Comparison of ENCODE assay signal across 31 mouse cellular contexts in the genomic region with DNA sequence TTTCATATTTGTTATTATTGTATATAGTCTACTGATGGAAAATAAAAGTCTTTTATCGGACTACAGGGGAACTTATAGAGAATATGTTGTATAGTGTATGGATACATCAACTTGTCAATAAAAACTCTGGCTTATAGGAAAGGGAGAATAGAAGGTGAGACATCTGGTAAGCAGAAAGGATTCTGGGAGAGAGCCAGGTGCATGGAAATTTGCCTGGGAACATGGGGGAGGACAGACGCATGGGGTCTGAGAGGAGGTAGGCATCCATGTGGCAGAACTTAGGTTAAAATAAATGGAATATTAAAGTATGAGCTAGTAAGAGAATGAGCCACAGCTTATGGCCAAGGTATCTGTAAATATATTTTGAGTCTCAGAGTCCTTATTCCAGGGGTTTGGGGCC.
"Had no signal": no experiment of that assay in that cellular context is flagged by ENCODE, and none has a peak within 500 bp of the region (broad histone marks: within the 10 kb centered on the region; RNA-seq: fewer than 3 reads in every experiment).

No protein-coding gene starts in this region.

- DNase-seq: heart, postnatal 10 days; heart, postnatal 14 days; heart, postnatal 36 days; heart, postnatal 4 days; kidney, adult 11 months; kidney, adult 18-20 months; kidney, adult 2 months; kidney, adult 8-10 months; kidney, adult 9 months; kidney, postnatal 10 days; kidney, postnatal 14 days; kidney, postnatal 25 days; kidney, postnatal 36 days; kidney, postnatal 4 days; layer of hippocampus, postnatal 36 days had no signal

- ATAC-seq: hindbrain, embryonic 16.5 days; hindbrain, postnatal 0 days; inflammation-experienced regulatory T-cells, adult 6 months; intestine, embryonic 15.5 days; intestine, embryonic 16.5 days; intestine, postnatal 0 days had no signal

- H3K27ac ChIP-seq: heart, embryonic 15.5 days; hindbrain, embryonic 10.5 days; hindbrain, embryonic 12.5 days; hindbrain, embryonic 13.5 days; hindbrain, embryonic 14.5 days; hindbrain, embryonic 15.5 days; hindbrain, postnatal 0 days; intestine, embryonic 15.5 days; kidney, embryonic 15.5 days; kidney, postnatal 0 days; left cerebral cortex, adult 2 months had no signal

- H3K4me3 ChIP-seq: heart, embryonic 15.5 days; hindbrain, embryonic 10.5 days; hindbrain, embryonic 12.5 days; hindbrain, embryonic 13.5 days; hindbrain, embryonic 15.5 days; intestine, embryonic 15.5 days; kidney, embryonic 15.5 days; layer of hippocampus, adult 2 months; left cerebral cortex, adult 2 months had no signal

- H3K4me1 ChIP-seq: heart, embryonic 15.5 days; hindbrain, embryonic 12.5 days; hindbrain, embryonic 15.5 days; intestine, embryonic 15.5 days; kidney, embryonic 15.5 days had no signal

- H3K27me3 ChIP-seq: heart, embryonic 15.5 days; hindbrain, embryonic 12.5 days; hindbrain, embryonic 13.5 days; hindbrain, embryonic 15.5 days; intestine, embryonic 15.5 days; kidney, embryonic 15.5 days had no signal
